Mouse (Mus musculus) G1E (cell line): Measurements from ENCODE around the gene Aebp2. TPM values are rescaled to one million over a fixed set of nuclear protein-coding genes. Genes with fewer than 3 reads are reported as not detected.

Experiments
- ATAC-seq: 2 replicates; pipeline ENCODE4 v1.8.0; 2016; ENCODE audit warnings: mild to moderate bottlenecking; ENCODE audit not compliant: insufficient number of reproducible peaks, poor library complexity, low FRiP score, severe bottlenecking; ENCODE audit errors: extremely low read depth
- DNase-seq: peaks from one replicate; pipeline ENCODE4 v3.0.0; 2012; ENCODE audit warnings: low spot score
- H3K27me3 ChIP-seq: 2 replicates; pipeline ENCODE4 v1.6.1; 2012; ENCODE audit warnings: mild to moderate bottlenecking, low read length, inconsistent platforms; ENCODE audit not compliant: insufficient read depth
- H3K36me3 ChIP-seq: replicated peaks from 2 replicates; pipeline ENCODE3; 2012; ENCODE audit warnings: mild to moderate bottlenecking, inconsistent platforms
- H3K4me1 ChIP-seq: 2 replicates; pipeline ENCODE4 v1.6.1; 2012; ENCODE audit warnings: low read depth, low read length, inconsistent platforms, mixed read lengths; ENCODE audit not compliant: insufficient read depth
- H3K4me3 ChIP-seq: 2 replicates; pipeline ENCODE4 v1.5.1; 2012; ENCODE audit warnings: low read depth, mild to moderate bottlenecking, inconsistent platforms, low read length, moderate library complexity, mixed read lengths
- H3K9me3 ChIP-seq: replicated peaks from 2 replicates; pipeline ENCODE4 v1.6.1; 2012; ENCODE audit warnings: inconsistent platforms
- CTCF ChIP-seq: IDR thresholded peaks from 2 replicates; pipeline ENCODE4 v1.5.1; 2012; ENCODE audit warnings: low read depth, low read length, inconsistent platforms, mixed read lengths
- GATA1 ChIP-seq: IDR thresholded peaks from 2 replicates; pipeline ENCODE4 v1.6.1; 2012; ENCODE audit warnings: borderline replicate concordance, low read length, inconsistent platforms, mixed read lengths
- GATA2 ChIP-seq: IDR thresholded peaks from 2 replicates; pipeline ENCODE4 v1.6.1; 2012; ENCODE audit warnings: low read depth, low read length, inconsistent platforms, borderline replicate concordance
- POLR2AphosphoS5 ChIP-seq: IDR thresholded peaks from 2 replicates; pipeline ENCODE4 v1.6.1; 2012; ENCODE audit warnings: low read depth, low read length, inconsistent platforms; ENCODE audit not compliant: insufficient replicate concordance
- TAL1 ChIP-seq: conservative IDR thresholded peaks from 2 replicates; pipeline ENCODE4 v1.6.1; 2012; ENCODE audit warnings: low read depth, low read length, inconsistent platforms, mixed read lengths
- polyA plus RNA-seq: library from polyadenylated mRNA; stranded (reverse); fragments of >175 nt; gene quantifications from 2 replicates; pipeline ENCODE4 v1.2.3, GENCODE M21; 2012
- total RNA-seq, 2 experiments: library from RNA; stranded (forward) in 1 of 2; stranded (reverse) in 1 of 2; fragments of 200-1000 nt in 1 of 2; fragments of >200 nt in 1 of 2; fragmentation: Nextera tagmentation in 1 of 2; gene quantifications; 2 replicates each; pipeline ENCODE4 v1.2.3; 2014 to 2017

Aebp2 gene
- total and polyA plus RNA-seq, 3 experiments, result 41.6 to 71.7 (median 71.6) TPM

DNA sequence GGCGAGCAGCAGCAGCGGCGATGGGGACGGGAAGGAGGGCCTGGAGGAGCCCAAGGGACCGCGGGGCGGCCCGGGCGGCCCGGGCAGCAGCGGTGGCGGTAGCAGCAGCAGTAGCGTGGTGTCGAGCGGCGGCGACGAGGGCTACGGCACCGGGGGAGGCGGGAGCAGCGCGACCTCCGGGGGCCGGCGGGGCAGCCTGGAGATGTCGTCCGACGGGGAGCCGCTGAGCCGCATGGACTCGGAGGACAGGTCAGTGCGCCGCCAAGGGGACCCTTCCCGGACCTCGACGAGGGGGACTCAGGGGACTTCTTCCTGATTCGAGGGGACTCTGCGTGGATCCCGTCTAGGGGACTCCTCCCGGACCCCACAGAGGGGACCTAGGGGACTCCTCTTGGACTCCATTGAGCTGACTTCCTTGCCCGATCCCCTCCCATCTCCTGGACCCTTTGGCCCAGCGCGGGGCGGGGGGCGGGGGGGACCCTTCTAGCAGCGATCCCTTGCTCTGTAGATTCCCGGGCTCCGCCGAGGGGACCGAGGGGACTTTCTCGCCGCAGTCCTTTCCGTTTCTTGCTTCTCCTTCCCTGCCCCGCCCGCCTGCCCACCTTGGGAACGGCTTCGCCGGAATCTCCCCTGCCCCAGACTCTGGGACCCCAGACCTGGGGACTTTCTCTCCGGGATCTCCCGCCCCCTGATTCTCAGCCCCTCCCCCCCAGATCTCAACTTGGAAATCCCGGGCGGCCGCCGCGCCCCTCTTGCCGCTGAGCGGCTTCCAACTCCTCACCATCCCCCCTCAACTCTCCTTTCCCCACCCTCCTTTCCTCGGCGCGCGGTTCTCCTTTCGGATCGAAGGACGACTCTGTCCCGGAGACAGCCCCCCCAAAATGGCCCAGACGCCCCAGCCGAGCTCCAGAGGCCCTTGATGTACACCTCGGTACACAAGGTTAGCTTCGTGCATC is 1.9 kb downstream of the Aebp2 start:
- TF ChIP-seq CTCF, result no peak
- no peak for TF ChIP-seq GATA1
- no peak for TF ChIP-seq POLR2AphosphoS5
- TF ChIP-seq TAL1, result no peak
- TF ChIP-seq GATA2, result no peak
- peaks cover 55% of the 10 kb centered on the region for H3K4me1 ChIP-seq
- H3K4me3 ChIP-seq, result peak overlapping the region; percentile 93
- no peaks in the 10 kb centered on the region for H3K9me3 ChIP-seq
- peaks cover 15% of the 10 kb centered on the region for H3K36me3 ChIP-seq
- no peaks in the 10 kb centered on the region for H3K27me3 ChIP-seq
- peak; percentile 55 for DNase-seq
- no peak for ATAC-seq

DNA sequence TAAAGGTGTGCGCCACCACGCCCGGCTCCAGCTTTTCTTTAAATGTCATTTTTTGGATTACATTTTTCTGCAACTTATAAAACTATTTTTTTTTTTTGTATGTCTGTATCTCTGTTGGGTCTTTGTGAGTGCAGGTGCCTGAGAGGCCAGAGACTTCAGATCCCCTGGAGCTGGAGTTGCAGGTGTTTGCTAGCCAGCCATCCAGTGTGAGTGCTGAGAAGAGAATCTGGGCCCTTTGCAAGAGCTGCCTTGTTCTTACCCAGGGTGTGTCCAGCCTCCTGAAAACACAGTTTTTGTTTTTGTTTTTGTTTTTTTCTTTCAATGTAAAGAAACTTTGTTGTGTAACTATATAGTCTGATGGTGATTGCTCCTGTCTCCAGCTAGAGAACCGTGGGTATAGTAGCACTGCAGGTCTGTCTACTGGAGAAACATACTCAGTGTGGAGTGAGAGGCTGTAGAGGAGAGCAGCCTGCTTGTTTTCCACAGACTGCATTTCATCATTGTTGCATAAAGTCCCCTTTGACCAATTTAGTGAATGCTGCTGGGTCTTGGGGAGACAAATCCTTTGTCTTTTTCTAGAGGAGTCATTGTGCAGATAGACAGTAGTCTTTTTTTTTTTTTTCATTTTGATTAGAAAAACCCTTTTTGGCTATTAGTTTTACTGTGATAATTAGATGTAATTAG is 6.9 kb downstream of the Aebp2 start:
- no peak for DNase-seq
- peaks cover 40% of the 10 kb centered on the region for H3K4me1 ChIP-seq
- TF ChIP-seq GATA2, result no peak
- no peak for TF ChIP-seq POLR2AphosphoS5
- no peak for TF ChIP-seq TAL1
- no peak for TF ChIP-seq CTCF
- no peak for TF ChIP-seq GATA1

DNA sequence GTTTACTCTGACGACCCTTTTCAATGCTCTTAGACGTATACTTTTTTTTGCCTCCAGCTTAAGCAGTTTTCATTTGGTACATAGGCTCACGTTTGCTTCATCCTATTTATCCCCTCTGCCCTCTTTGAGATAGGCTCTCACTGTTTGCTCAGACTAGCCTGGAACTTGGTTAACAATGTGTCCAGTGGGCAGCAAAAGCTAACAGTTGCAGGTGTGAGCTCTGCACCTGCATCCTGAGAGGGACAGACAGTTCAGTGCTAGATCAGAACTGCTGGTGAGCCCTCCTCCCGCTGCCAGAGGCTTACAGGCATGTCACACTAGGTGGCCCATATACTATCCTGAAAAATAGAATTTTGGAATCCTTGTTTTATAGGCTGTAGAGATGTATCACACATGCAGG is 7.8 kb downstream of the Aebp2 start:
- peaks cover 35% of the 10 kb centered on the region for H3K4me1 ChIP-seq
- H3K27me3 ChIP-seq, result no peaks in the 10 kb centered on the region
- no peak overlapping the region for H3K4me3 ChIP-seq
- H3K36me3 ChIP-seq, result peaks cover 51% of the 10 kb centered on the region
- no peaks in the 10 kb centered on the region for H3K9me3 ChIP-seq
- ATAC-seq, result no peak
- TF ChIP-seq POLR2AphosphoS5 (no peak), CTCF (no peak), GATA2 (no peak), GATA1 (no peak), TAL1 (no peak)
- no peak for DNase-seq

More for the DNA sequence above, 6.9 kb downstream of the Aebp2 start:
- no peaks in the 10 kb centered on the region for H3K27me3 ChIP-seq
- no peak overlapping the region for H3K4me3 ChIP-seq
- peaks cover 46% of the 10 kb centered on the region for H3K36me3 ChIP-seq
- H3K9me3 ChIP-seq, result no peaks in the 10 kb centered on the region
- ATAC-seq, result no peak

DNA sequence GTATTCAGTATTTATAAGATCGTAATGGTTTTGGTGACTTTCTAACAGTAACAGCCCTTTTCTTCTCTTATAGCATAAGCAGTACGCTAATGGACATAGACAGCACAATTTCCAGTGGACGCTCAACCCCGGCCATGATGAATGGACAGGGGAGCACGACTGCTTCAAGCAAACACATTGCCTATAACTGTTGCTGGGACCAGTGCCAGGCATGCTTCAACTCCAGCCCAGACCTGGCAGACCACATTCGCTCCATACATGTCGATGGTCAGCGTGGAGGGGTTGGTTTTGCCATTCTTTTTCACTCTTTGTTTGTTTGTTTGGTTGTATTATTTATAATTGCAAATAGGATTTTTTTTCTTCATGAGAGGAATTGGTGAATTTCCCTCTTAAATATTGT is 11.2 kb downstream of the Aebp2 start:
- Histone ChIP-seq H3K27me3 (no peaks in the 10 kb centered on the region), H3K36me3 (peaks cover 69% of the 10 kb centered on the region), H3K9me3 (no peaks in the 10 kb centered on the region), H3K4me3 (no peak overlapping the region), H3K4me1 (peaks cover 13% of the 10 kb centered on the region; the same call in 1 of the 2 replicates)
- ATAC-seq, result no peak
- TF ChIP-seq CTCF (no peak), POLR2AphosphoS5 (no peak)
- DNase-seq, result no peak

DNA sequence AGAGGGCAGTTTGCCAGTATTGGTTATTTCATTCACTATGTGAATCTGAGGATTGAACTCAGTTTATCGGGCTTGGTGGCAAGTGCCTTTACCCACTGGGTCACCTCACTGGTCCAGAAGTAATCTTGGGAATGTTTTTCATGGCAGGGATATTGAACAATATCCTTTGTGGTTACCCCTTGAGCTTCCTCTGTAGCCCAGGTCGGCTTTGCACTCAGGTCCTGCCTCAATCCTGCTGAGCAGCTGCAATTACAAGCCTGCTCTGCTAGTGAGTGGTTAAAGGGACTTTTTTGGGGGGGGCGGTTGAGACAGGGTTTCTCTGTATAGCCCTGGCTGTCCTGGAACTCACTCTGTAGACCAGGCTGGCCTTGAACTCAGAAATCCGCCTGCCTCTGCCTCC is 13.8 kb downstream of the Aebp2 start:
- Histone ChIP-seq H3K4me1 (peaks cover 5% of the 10 kb centered on the region; the same call in 1 of the 2 replicates), H3K4me3 (no peak overlapping the region), H3K9me3 (no peaks in the 10 kb centered on the region), H3K36me3 (peaks cover 80% of the 10 kb centered on the region), H3K27me3 (no peaks in the 10 kb centered on the region)
- TF ChIP-seq CTCF (no peak), GATA1 (no peak), GATA2 (no peak), POLR2AphosphoS5 (no peak), TAL1 (no peak)
- DNase-seq, result no peak
- no peak for ATAC-seq

DNA sequence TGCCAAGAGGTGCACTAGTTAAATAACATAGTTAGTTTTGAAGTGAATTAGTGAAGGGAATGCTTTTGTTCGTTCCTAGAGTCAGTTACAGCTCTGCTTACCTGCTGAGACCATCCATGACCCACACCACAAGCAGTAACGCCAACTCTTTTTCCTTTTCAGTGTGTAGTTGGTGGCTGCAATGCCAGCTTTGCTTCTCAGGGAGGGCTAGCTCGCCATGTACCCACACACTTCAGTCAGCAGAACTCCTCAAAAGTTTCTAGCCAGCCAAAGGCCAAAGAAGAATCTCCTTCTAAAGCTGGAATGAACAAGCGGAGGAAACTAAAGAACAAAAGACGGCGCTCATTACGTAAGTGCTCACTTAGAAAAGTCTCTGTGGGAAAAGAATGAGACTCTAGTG is 19.5 kb downstream of the Aebp2 start:
- no peaks in the 10 kb centered on the region for H3K4me1 ChIP-seq
- TF ChIP-seq CTCF, result no peak
- no peak for TF ChIP-seq GATA1
- TF ChIP-seq GATA2, result no peak
- no peak for TF ChIP-seq TAL1
- no peak for TF ChIP-seq POLR2AphosphoS5
- DNase-seq (no peak), ATAC-seq (no peak)
- no peaks in the 10 kb centered on the region for H3K9me3 ChIP-seq
- H3K4me3 ChIP-seq, result no peak overlapping the region
- H3K36me3 ChIP-seq, result peaks cover 88% of the 10 kb centered on the region
- no peaks in the 10 kb centered on the region for H3K27me3 ChIP-seq
